Mouse (Mus musculus): ENCODE data around the gene 2010003K11Rik. TPM values are rescaled to one million over a fixed set of nuclear protein-coding genes. Genes with fewer than 3 reads are reported as not detected.

The 2010003K11Rik gene
- polyA plus RNA-seq (2014; fragmentation: Nextera tagmentation; extraction: Ambion mirVana): not detected in 2 replicates

DNA sequence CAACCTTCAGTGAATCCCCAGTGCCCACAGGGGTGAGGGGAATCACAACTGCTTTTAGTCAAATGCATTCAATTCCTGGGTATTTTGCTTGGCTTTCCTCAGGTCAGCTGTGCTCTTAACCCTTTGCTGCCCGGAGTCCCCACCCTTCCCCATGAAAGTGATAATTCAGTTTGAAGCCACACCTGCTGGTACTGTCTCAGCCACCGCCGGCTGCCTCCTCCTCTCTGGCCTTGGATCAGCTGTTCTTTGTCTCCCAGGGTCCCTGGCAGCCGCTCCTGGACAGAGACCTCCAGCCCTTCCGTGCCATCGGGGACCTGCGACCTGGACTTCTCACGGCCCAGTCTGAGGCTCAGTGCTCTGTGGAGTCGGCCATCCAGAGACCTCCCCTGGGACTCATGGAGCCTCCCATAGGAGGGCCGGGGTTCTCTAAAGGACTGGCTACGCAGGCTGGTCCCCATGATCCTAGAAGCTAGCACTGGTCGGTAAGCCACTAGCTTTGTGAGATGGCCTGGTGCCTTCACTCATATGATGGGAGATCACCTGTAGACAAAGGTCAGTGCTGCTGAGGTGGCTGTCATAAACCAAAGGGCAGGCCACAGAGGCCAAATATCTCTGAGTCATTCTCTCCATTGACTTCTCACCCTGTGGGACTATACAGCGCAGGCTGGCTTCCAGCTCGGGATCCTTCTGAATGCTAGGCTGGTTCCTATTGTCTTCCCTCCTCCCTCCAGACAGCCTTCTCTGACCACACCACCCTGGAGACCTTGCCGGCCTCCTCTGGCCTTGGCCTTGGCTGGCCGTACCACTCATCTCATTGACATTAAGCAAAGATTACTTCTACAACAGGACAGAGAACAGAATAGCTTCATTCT, at the start of gene 2010003K11Rik:
TSS of gene 2010003K11Rik (minus strand) at position 522 of the 872 bp plus-strand sequence.
- H3K4me2 ChIP-seq: no peak within 1 kb of the TSS
- 61% methylated on average over 16 of the region's 16 CpGs for WGBS (ENCODE audit: insufficient replicate concordance)
- no peak within 1 kb of the TSS for H3K4me3 ChIP-seq (ENCODE audit: low read depth, low read length)
- ATAC-seq (replicated peaks; ENCODE audit: insufficient number of reproducible peaks, low FRiP score, low TSS enrichment): peak; percentile 17; the same call in 1 of the 2 replicates
- H3K27me3 ChIP-seq (ENCODE audit: control insufficient read depth, insufficient read depth, low read length): no peaks in the 10 kb centered on the region
- no peaks in the 10 kb centered on the region for H3K36me3 ChIP-seq (ENCODE audit: control insufficient read depth, insufficient read depth, low read length)
- no peaks in the 10 kb centered on the region for H3K4me1 ChIP-seq (ENCODE audit: control insufficient read depth, insufficient read depth, low read length)
- no peak within 1 kb of the TSS for H3K27ac ChIP-seq (ENCODE audit: low read depth, low read length)
- no peak within 1 kb of the TSS for H3K9ac ChIP-seq (ENCODE audit: low read depth, low read length)
- no peaks in the 10 kb centered on the region for H3K9me3 ChIP-seq (replicated peaks; ENCODE audit: control insufficient read depth, low read length)

DNA sequence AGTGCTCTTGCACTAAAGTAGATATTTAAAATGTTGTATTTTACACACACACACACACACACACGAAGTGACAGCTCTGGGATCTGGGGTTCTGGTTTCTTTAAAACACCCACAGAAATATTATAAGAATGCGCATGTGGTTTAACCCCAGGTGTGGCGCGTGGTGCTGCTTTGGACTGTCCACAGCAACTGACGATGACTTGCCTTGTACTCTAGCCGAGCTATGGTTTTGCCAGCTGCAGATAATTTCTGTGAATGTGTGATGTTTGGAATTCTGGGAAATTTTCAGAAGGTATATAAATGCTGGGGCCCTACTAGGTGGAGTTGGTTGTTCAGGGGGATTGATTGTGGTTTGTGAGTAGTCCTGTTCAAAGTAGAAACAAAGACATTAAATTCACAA, 49.4 kb upstream of the 2010003K11Rik start:
- no peak for ATAC-seq (replicated peaks; ENCODE audit: insufficient number of reproducible peaks, low FRiP score, low TSS enrichment)

GRCm38 (mm10) chr19:4545841-4546240, 47.5 kb upstream of the 2010003K11Rik start:
- Histone ChIP-seq H3K27me3 (ENCODE audit: control insufficient read depth, insufficient read depth, low read length) (no peaks in the 10 kb centered on the region), H3K9me3 (replicated peaks; ENCODE audit: control insufficient read depth, low read length) (no peaks in the 10 kb centered on the region), H3K36me3 (ENCODE audit: control insufficient read depth, insufficient read depth, low read length) (no peaks in the 10 kb centered on the region), H3K4me2 (no peak overlapping the region), H3K4me3 (ENCODE audit: low read depth, low read length) (no peak overlapping the region), H3K4me1 (ENCODE audit: control insufficient read depth, insufficient read depth, low read length) (no peaks in the 10 kb centered on the region), H3K9ac (ENCODE audit: low read depth, low read length) (no peak overlapping the region), H3K27ac (ENCODE audit: low read depth, low read length) (no peak overlapping the region)
- WGBS (ENCODE audit: insufficient replicate concordance): 87% methylated on average over 6 of the region's 6 CpGs
- ATAC-seq (replicated peaks; ENCODE audit: insufficient number of reproducible peaks, low FRiP score, low TSS enrichment): no peak

More for the DNA sequence above, 49.4 kb upstream of the 2010003K11Rik start:
- Histone ChIP-seq H3K4me1 (ENCODE audit: control insufficient read depth, insufficient read depth, low read length) (no peaks in the 10 kb centered on the region), H3K9ac (ENCODE audit: low read depth, low read length) (no peak overlapping the region), H3K27ac (ENCODE audit: low read depth, low read length) (no peak overlapping the region), H3K4me2 (no peak overlapping the region), H3K9me3 (replicated peaks; ENCODE audit: control insufficient read depth, low read length) (no peaks in the 10 kb centered on the region), H3K4me3 (ENCODE audit: low read depth, low read length) (no peak overlapping the region), H3K27me3 (ENCODE audit: control insufficient read depth, insufficient read depth, low read length) (no peaks in the 10 kb centered on the region), H3K36me3 (ENCODE audit: control insufficient read depth, insufficient read depth, low read length) (no peaks in the 10 kb centered on the region)
- 79% methylated on average over 6 of the region's 6 CpGs for WGBS (ENCODE audit: insufficient replicate concordance)

DNA sequence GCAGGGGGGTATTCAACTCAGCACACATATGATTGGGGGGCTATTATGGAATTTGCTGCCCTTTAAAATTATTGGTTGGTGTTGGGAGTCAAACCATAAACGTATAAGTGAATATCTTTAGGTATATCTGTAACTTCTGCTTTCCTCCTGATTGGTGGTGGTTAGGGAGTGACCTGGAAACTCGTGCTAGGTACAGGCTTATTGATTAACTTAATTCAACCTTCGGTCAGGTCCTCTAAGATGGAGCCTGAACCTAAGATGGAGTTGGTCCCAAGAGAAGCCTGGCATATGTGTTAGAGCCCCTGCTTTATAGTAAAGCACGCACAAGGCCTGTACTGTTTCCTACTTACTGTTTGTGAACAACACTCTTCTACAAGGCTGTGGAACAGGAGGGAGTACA, 46.7 kb upstream of the 2010003K11Rik start:
- Histone ChIP-seq H3K4me2 (no peak overlapping the region), H3K27me3 (ENCODE audit: control insufficient read depth, insufficient read depth, low read length) (no peaks in the 10 kb centered on the region)

DNA sequence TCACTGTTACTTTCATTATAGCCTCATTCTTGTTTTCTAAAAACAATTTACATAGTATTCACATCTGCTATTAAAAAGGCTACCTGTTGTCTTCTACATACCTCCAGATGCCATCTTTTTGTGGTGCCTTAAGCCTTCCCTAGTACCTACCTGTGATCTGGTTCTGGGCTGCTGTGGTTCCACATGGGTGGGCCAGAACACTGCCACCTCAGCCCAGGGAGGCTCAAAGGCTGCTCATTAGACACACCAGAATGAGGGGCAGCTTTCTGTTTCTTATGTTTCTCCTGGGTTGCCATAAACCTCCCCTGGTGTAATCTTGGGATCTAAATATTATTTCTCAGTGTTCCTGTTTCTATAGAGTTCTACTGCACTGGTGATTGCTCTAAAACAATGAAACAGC, 43.7 kb upstream of the 2010003K11Rik start:
- Histone ChIP-seq H3K4me1 (ENCODE audit: control insufficient read depth, insufficient read depth, low read length) (no peaks in the 10 kb centered on the region), H3K9ac (ENCODE audit: low read depth, low read length) (no peak overlapping the region), H3K4me3 (ENCODE audit: low read depth, low read length) (no peak overlapping the region), H3K4me2 (no peak overlapping the region), H3K27me3 (ENCODE audit: control insufficient read depth, insufficient read depth, low read length) (no peaks in the 10 kb centered on the region), H3K36me3 (ENCODE audit: control insufficient read depth, insufficient read depth, low read length) (no peaks in the 10 kb centered on the region), H3K9me3 (replicated peaks; ENCODE audit: control insufficient read depth, low read length) (no peaks in the 10 kb centered on the region), H3K27ac (ENCODE audit: low read depth, low read length) (no peak overlapping the region)
- ATAC-seq (replicated peaks; ENCODE audit: insufficient number of reproducible peaks, low FRiP score, low TSS enrichment): no peak

More for the DNA sequence above, 46.7 kb upstream of the 2010003K11Rik start:
- no peak for ATAC-seq (replicated peaks; ENCODE audit: insufficient number of reproducible peaks, low FRiP score, low TSS enrichment)
- Histone ChIP-seq H3K27ac (ENCODE audit: low read depth, low read length) (no peak overlapping the region), H3K4me3 (ENCODE audit: low read depth, low read length) (no peak overlapping the region), H3K4me1 (ENCODE audit: control insufficient read depth, insufficient read depth, low read length) (no peaks in the 10 kb centered on the region), H3K9me3 (replicated peaks; ENCODE audit: control insufficient read depth, low read length) (no peaks in the 10 kb centered on the region), H3K9ac (ENCODE audit: low read depth, low read length) (no peak overlapping the region), H3K36me3 (ENCODE audit: control insufficient read depth, insufficient read depth, low read length) (no peaks in the 10 kb centered on the region)
- 84% methylated on average over 4 of the region's 4 CpGs for WGBS (ENCODE audit: insufficient replicate concordance)

DNA sequence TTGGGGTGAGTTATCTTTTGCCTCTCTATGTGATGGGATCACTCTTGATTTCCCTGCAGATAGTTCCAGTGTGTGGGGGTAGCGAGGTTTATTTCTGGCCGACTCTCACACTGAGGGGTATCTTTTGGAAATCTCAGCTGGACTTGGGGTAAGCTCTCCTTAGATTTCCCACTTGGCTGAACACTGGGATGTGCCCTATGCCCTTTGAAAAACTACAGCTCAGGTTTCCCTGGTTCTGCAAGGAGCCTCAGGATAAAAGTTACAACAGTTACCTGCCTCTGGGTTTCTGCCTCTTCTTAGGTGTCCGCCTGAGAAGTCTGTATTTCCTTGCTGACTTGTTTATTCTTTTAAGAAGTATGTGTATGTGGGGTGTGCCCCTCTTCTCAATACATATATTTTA, 42.6 kb upstream of the 2010003K11Rik start:
- no peaks in the 10 kb centered on the region for H3K36me3 ChIP-seq (ENCODE audit: control insufficient read depth, insufficient read depth, low read length)
- H3K4me2 ChIP-seq: no peak overlapping the region
- no peak overlapping the region for H3K4me3 ChIP-seq (ENCODE audit: low read depth, low read length)
- H3K9ac ChIP-seq (ENCODE audit: low read depth, low read length): no peak overlapping the region
- no peak for ATAC-seq (replicated peaks; ENCODE audit: insufficient number of reproducible peaks, low FRiP score, low TSS enrichment)
- 79% methylated on average over 3 of the region's 3 CpGs for WGBS (ENCODE audit: insufficient replicate concordance)
- H3K27ac ChIP-seq (ENCODE audit: low read depth, low read length): no peak overlapping the region
- H3K27me3 ChIP-seq (ENCODE audit: control insufficient read depth, insufficient read depth, low read length): no peaks in the 10 kb centered on the region
- H3K9me3 ChIP-seq (replicated peaks; ENCODE audit: control insufficient read depth, low read length): no peaks in the 10 kb centered on the region
- H3K4me1 ChIP-seq (ENCODE audit: control insufficient read depth, insufficient read depth, low read length): no peaks in the 10 kb centered on the region

GRCm38 (mm10) chr19:4540263-4540662, 41.9 kb upstream of the 2010003K11Rik start:
- H3K9me3 ChIP-seq (replicated peaks; ENCODE audit: control insufficient read depth, low read length): no peaks in the 10 kb centered on the region
- H3K4me3 ChIP-seq (ENCODE audit: low read depth, low read length): no peak overlapping the region
- no peaks in the 10 kb centered on the region for H3K4me1 ChIP-seq (ENCODE audit: control insufficient read depth, insufficient read depth, low read length)
- 85% methylated on average over 6 of the region's 6 CpGs for WGBS (ENCODE audit: insufficient replicate concordance)
- H3K9ac ChIP-seq (ENCODE audit: low read depth, low read length): no peak overlapping the region
- no peak overlapping the region for H3K4me2 ChIP-seq
- H3K27ac ChIP-seq (ENCODE audit: low read depth, low read length): no peak overlapping the region
- H3K36me3 ChIP-seq (ENCODE audit: control insufficient read depth, insufficient read depth, low read length): no peaks in the 10 kb centered on the region
- H3K27me3 ChIP-seq (ENCODE audit: control insufficient read depth, insufficient read depth, low read length): no peaks in the 10 kb centered on the region
- ATAC-seq (replicated peaks; ENCODE audit: insufficient number of reproducible peaks, low FRiP score, low TSS enrichment): no peak

- no peak overlapping the region for H3K4me2 ChIP-seq
- H3K4me3 ChIP-seq (ENCODE audit: low read depth, low read length): no peak overlapping the region
- 57% methylated on average over 3 of the region's 3 CpGs for WGBS (ENCODE audit: insufficient replicate concordance)
- no peaks in the 10 kb centered on the region for H3K9me3 ChIP-seq (replicated peaks; ENCODE audit: control insufficient read depth, low read length)
- no peaks in the 10 kb centered on the region for H3K27me3 ChIP-seq (ENCODE audit: control insufficient read depth, insufficient read depth, low read length)
- H3K9ac ChIP-seq (ENCODE audit: low read depth, low read length): no peak overlapping the region
- H3K4me1 ChIP-seq (ENCODE audit: control insufficient read depth, insufficient read depth, low read length): no peaks in the 10 kb centered on the region
- H3K36me3 ChIP-seq (ENCODE audit: control insufficient read depth, insufficient read depth, low read length): no peaks in the 10 kb centered on the region
- ATAC-seq (replicated peaks; ENCODE audit: insufficient number of reproducible peaks, low FRiP score, low TSS enrichment): no peak
- no peak overlapping the region for H3K27ac ChIP-seq (ENCODE audit: low read depth, low read length)
Measured at GRCm38 (mm10) chr19:4536606-4537005, 38.2 kb upstream of the 2010003K11Rik start.

DNA sequence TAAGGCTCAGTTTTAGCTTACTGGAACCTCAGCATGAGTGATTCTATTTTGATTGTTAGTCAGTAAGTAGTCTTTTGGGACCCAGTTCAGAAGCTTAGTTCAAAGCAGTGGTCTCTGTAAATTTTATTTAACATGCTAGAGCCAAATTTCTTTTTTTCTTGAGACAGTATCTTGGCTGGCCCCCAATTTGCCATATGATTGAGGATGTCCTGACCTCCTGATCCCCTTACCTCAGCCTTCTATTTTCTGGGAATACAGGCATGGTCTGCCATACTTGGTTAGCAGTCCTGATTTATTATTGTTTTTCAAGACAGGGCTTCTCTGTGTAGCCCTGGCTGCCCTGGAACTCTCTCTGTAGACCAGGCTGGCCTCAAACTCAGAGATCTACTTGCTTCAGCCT, 37.5 kb upstream of the 2010003K11Rik start:
- no peak overlapping the region for H3K4me2 ChIP-seq

More for the DNA sequence above, 37.5 kb upstream of the 2010003K11Rik start:
- H3K9ac ChIP-seq (ENCODE audit: low read depth, low read length): no peak overlapping the region
- no peaks in the 10 kb centered on the region for H3K9me3 ChIP-seq (replicated peaks; ENCODE audit: control insufficient read depth, low read length)
- H3K4me1 ChIP-seq (ENCODE audit: control insufficient read depth, insufficient read depth, low read length): no peaks in the 10 kb centered on the region
- no peak for ATAC-seq (replicated peaks; ENCODE audit: insufficient number of reproducible peaks, low FRiP score, low TSS enrichment)
- H3K27ac ChIP-seq (ENCODE audit: low read depth, low read length): no peak overlapping the region
- H3K27me3 ChIP-seq (ENCODE audit: control insufficient read depth, insufficient read depth, low read length): no peaks in the 10 kb centered on the region
- no peak overlapping the region for H3K4me3 ChIP-seq (ENCODE audit: low read depth, low read length)
- no peaks in the 10 kb centered on the region for H3K36me3 ChIP-seq (ENCODE audit: control insufficient read depth, insufficient read depth, low read length)
